Mouse (Mus musculus): ENCODE measurements around the gene Cobll1.

- TF ChIP-seq POLR2A (IDR thresholded peaks at IDR 0.05; ENCODE audit: borderline replicate concordance, extremely low read depth, low read depth, low read length) (no peak), CTCF (IDR thresholded peaks at IDR 0.05; ENCODE audit: insufficient read depth, low read length) (no peak)
These were observed 17.6 kb downstream of the Cobll1 start for GRCm38 (mm10) chr2:65221646-65222045.

All from lung, adult 2 months (tissue).